Mouse (Mus musculus): ENCODE measurements at regions not wholly inside any gene's neighbourhood (a gene's known extent, or its start where the extent isn't known, plus 50 kb on each side); places are given as distances from the start of the nearest gene placed in this dataset.

DNA sequence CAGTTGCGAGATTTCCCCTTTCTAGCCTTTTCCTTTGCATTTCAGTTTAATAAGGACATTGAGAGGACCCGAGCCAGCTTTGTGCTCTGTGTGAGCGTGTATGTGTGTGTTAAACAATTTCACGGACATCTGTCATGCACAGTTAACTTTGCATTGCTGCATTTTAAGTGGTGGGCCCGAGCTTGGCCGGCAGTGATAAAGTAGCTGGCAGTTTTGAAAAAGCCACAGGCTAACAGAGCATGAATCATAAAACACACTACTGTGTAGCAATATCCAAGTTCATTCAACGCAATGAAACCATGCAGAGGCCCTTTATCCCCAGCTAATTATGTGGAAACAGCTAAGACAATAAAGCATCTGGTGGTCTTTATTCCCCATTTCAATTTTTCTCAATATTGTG is 140.9 kb downstream of the Nkx6-1 start:
- TF ChIP-seq CHD2 (IDR thresholded peaks at IDR 0.05; ENCODE audit: low read length), result no peak
- no peak for TF ChIP-seq CTCF (conservative IDR thresholded peaks at IDR 0.05 in 1 of 2, IDR thresholded peaks at IDR 0.05 in 1 of 2; ENCODE audit: low read depth in 2 of 2, low read length in 2 of 2)
- no peak for TF ChIP-seq MXI1 (IDR thresholded peaks at IDR 0.05; ENCODE audit: low read depth, low read length)
- TF ChIP-seq HCFC1 (IDR thresholded peaks at IDR 0.05; ENCODE audit: low read depth, low read length), result no peak
- no peak for TF ChIP-seq USF1 (IDR thresholded peaks at IDR 0.05; ENCODE audit: low read depth, low read length)
- no peak for TF ChIP-seq TBP (conservative IDR thresholded peaks at IDR 0.05; ENCODE audit: low read depth, low read length)

Data from CH12.LX (cell line).